Mouse (Mus musculus): ENCODE results near the gene Stx6. TPM values are rescaled to one million over a fixed set of nuclear protein-coding genes. Genes with fewer than 3 reads are reported as not detected.

Gene Stx6
- polyA plus RNA-seq, 1 experiment, result 32.4 TPM

DNA sequence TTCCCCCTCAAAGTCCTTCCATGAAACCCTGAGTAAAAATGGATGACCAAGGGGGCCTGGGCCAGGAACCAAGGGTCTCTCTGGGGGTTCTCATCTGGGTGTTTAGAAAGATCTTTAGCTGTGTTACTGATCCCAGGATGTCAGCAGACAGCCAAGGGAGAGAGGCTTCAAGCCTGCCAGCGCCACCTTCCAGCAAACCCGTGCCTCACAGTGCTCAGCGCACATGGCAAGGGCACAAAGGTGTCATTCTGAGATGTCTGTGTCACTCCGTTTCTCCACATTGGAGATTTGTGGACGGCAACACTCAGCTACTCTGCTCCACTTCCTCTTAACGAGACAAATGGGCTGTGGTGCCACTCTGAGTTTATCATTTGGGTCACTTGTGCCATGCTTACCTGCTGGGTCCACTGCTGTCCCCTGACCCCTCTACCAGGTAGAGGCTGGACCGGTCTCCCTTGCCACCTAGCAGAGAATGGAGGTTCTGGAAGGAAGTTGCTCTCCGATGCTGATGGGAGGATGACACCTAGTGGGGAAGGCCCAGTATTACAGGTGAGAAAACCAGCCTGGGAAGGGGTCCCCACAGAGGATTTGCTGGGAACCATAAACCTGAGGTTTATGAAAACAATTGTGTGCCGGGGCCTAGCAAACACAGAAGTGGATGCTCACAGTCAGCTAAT, 59.5 kb downstream of the Stx6 start:
- no peaks in the 10 kb centered on the region for H3K27me3 ChIP-seq (ENCODE audit: control insufficient read depth, insufficient read depth, low read length)
- peaks cover 11% of the 10 kb centered on the region for H3K4me1 ChIP-seq (ENCODE audit: control insufficient read depth, insufficient read depth, insufficient read length, low read length)
- no peak overlapping the region for H3K27ac ChIP-seq (ENCODE audit: insufficient read depth, low read depth, low read length)
- 41% methylated on average over 9 of the region's 9 CpGs for WGBS
- no peaks in the 10 kb centered on the region for H3K36me3 ChIP-seq (ENCODE audit: control insufficient read depth, insufficient read depth, low read length)
- TF ChIP-seq POLR2A (IDR thresholded peaks at IDR 0.05; ENCODE audit: low read depth, low read length), result no peak
- peak; percentile 76; the same call in 1 of the 2 replicates for TF ChIP-seq CTCF (IDR thresholded peaks at IDR 0.05; ENCODE audit: extremely low read depth, insufficient read length, insufficient replicate concordance, low read depth, low read length)
- no peak overlapping the region for H3K4me3 ChIP-seq (ENCODE audit: low read depth, low read length)

DNA sequence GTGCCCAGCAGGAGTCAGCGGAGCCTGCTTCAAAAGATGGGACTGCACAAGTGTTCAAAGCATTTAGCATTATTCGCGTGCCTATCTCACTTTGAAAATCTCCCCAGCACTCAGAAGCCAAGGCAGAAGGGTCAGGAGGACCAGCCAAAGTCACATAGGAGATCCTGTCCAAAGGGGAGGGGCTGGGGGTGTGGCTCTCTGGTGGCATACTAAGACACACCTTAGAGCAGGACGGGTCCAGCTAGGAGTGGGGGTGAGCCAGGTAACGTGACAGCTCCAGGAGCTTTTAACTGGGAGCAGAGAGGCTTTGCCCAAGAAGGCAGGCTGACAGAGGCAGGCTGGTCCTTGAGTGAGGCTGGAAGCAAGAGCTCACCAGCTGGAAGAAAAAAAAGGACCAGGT, 60.4 kb downstream of the Stx6 start:
- Histone ChIP-seq H3K4me1 (ENCODE audit: control insufficient read depth, insufficient read depth, insufficient read length, low read length) (peaks cover 8% of the 10 kb centered on the region), H3K27me3 (ENCODE audit: control insufficient read depth, insufficient read depth, low read length) (no peaks in the 10 kb centered on the region), H3K27ac (ENCODE audit: insufficient read depth, low read depth, low read length) (no peak overlapping the region), H3K4me3 (ENCODE audit: low read depth, low read length) (no peak overlapping the region), H3K36me3 (ENCODE audit: control insufficient read depth, insufficient read depth, low read length) (no peaks in the 10 kb centered on the region)
- 50% methylated on average over 5 of the region's 5 CpGs for WGBS
- no peak for TF ChIP-seq CTCF (IDR thresholded peaks at IDR 0.05; ENCODE audit: extremely low read depth, insufficient read length, insufficient replicate concordance, low read depth, low read length)
- no peak for TF ChIP-seq POLR2A (IDR thresholded peaks at IDR 0.05; ENCODE audit: low read depth, low read length)

DNA sequence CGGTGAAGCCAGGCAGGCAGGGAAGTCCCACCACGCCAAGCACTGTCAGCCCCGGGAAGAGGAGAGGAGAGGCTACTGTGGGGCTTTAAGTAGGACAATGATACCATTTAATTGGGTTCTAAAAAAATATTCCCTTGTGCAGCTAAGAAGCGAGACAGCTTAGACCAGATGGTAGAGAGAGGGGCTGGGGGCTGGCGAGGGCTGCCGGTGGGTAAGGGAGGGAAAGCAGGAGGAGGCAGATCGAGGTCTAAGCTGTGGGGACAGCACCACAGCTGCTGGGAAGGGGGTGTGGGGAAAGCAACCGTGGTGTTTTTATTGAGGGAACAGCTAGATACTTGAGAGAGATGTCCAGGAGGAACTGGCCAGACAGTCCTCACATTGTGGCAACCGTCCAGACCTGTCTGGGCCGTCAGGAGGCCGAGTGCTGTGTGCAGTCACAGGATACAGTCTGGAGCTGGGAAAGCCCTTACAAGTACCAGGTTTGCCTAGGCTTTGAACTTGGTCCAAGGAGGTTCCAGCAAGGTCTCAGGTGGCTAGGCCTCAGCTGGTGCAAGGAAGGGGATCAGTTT, 63.7 kb downstream of the Stx6 start:
- Histone ChIP-seq H3K36me3 (ENCODE audit: control insufficient read depth, insufficient read depth, low read length) (no peaks in the 10 kb centered on the region), H3K4me3 (ENCODE audit: low read depth, low read length) (no peak overlapping the region), H3K27me3 (ENCODE audit: control insufficient read depth, insufficient read depth, low read length) (no peaks in the 10 kb centered on the region), H3K27ac (ENCODE audit: insufficient read depth, low read depth, low read length) (no peak overlapping the region), H3K4me1 (ENCODE audit: control insufficient read depth, insufficient read depth, insufficient read length, low read length) (peaks cover 10% of the 10 kb centered on the region)
- WGBS, result 80% methylated on average over 11 of the region's 11 CpGs
- TF ChIP-seq CTCF (IDR thresholded peaks at IDR 0.05; ENCODE audit: extremely low read depth, insufficient read length, insufficient replicate concordance, low read depth, low read length) (no peak), POLR2A (IDR thresholded peaks at IDR 0.05; ENCODE audit: low read depth, low read length) (no peak)

DNA sequence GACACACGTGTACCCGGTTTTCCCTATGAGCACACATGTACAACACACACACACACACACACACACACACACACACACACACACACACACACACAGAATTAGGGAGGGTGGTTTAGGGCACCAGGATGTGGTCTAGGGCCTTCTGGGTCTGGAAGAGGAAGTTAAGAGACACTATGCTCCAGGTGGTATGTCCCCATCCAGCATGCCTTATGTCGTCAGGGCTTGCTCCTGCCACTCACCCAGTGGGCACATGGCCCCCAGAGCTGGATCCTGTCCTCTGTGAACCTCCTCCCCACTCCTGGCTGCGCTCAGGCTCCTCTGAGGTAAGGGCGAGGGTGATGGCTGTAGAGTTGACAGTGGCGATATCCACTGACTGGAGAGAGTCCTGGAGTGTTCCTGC, 64.5 kb downstream of the Stx6 start:
- Histone ChIP-seq H3K27ac (ENCODE audit: insufficient read depth, low read depth, low read length) (no peak overlapping the region), H3K4me3 (ENCODE audit: low read depth, low read length) (peak overlapping the region; percentile 10; the same call in 1 of the 2 replicates), H3K4me1 (ENCODE audit: control insufficient read depth, insufficient read depth, insufficient read length, low read length) (peaks cover 10% of the 10 kb centered on the region), H3K27me3 (ENCODE audit: control insufficient read depth, insufficient read depth, low read length) (no peaks in the 10 kb centered on the region), H3K36me3 (ENCODE audit: control insufficient read depth, insufficient read depth, low read length) (no peaks in the 10 kb centered on the region)
- TF ChIP-seq CTCF (IDR thresholded peaks at IDR 0.05; ENCODE audit: extremely low read depth, insufficient read length, insufficient replicate concordance, low read depth, low read length) (no peak), POLR2A (IDR thresholded peaks at IDR 0.05; ENCODE audit: low read depth, low read length) (no peak)
- WGBS, result 80% methylated on average over 6 of the region's 6 CpGs

DNA sequence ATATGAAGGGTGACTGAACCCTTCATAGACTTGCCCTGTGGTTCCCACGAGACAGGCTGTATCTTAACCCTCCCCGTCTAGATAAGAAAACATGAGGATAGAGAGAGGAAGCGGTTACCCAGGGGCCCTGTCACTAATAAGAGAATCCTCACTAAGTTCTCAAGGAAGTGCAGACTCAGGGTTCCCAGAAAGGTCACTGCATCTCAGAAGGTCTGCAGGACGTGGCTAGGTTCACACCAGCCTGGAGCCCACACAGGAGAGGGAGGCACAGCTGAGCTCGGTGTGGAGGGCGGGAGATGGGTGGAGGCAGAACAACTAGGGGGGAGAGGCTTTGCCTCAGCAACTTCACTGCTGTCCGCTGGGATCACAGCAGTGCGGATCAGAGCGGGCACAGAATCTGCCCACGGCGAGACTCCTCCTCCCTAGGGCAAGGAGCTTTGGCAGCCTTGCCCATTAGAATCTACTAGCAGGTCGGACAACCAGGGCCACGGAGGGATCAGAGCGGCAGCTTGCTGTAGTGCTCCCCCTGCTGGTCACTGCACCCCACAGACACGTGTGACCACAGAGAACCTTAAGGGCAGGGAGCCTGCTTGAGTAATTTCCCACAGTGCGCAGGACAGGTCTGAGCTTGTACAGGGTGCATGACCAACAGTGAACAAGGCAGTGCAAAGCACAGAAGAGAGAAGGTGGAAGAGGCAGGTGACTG, 65.5 kb downstream of the Stx6 start:
- TF ChIP-seq CTCF (IDR thresholded peaks at IDR 0.05; ENCODE audit: extremely low read depth, insufficient read length, insufficient replicate concordance, low read depth, low read length) (peak; percentile 98), POLR2A (IDR thresholded peaks at IDR 0.05; ENCODE audit: low read depth, low read length) (no peak; the same call in 1 of the 2 replicates)
- H3K4me1 ChIP-seq (ENCODE audit: control insufficient read depth, insufficient read depth, insufficient read length, low read length), result peaks cover 7% of the 10 kb centered on the region
- H3K27ac ChIP-seq (ENCODE audit: insufficient read depth, low read depth, low read length), result no peak overlapping the region
- H3K36me3 ChIP-seq (ENCODE audit: control insufficient read depth, insufficient read depth, low read length), result no peaks in the 10 kb centered on the region
- WGBS, result 12% methylated on average over 16 of the region's 16 CpGs
- no peaks in the 10 kb centered on the region for H3K27me3 ChIP-seq (ENCODE audit: control insufficient read depth, insufficient read depth, low read length)
- H3K4me3 ChIP-seq (ENCODE audit: low read depth, low read length), result peak overlapping the region; percentile 44

DNA sequence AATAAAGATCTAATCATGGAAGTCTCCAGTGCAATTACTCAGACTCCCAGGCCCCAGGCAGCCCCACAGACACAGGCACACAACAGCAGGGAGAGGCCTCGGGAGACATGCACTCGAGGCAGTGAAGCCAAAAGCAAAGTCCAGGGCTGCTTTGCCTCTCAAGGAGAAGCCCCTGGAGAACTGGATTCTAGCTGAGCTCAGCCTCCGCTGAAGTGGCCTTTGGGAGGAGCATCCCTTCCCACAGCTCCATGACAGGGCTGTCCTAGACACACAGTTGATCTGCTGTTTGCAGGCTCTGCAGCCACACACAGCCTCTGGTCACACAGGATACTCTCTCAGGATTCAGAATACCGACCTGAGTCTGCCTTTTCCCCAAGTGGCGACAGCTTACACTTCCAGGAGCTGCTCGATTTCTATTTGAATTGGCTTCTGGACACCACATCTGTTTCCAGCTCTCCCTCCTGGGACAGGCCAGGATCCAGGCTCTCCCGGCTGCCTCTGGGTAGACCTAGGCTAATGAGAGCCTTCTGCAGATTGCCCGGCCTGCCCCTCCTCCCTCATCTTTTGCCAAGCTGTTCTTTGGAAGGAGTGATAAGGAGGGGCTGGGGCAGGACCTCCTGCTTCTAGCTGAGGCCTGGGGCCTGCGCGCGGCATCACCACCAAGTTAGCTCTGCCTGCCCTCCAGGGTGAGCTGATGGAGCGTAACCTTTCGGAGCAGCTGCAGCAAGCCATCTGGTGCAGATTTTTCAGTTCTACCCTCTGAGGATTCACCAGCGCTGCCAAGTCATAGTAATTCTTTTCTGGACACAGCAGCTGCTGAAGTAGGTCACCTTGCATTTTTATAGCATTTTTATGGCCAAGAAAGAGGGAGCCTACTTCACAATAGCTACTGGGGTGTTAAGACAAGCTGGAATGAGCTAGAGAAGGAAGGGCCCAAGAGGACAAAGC, 71.2 kb downstream of the Stx6 start:
- no peaks in the 10 kb centered on the region; the same call in 1 of the 2 replicates for H3K27me3 ChIP-seq (ENCODE audit: control insufficient read depth, insufficient read depth, low read length)
- TF ChIP-seq CTCF (IDR thresholded peaks at IDR 0.05; ENCODE audit: extremely low read depth, insufficient read length, insufficient replicate concordance, low read depth, low read length) (no peak), POLR2A (IDR thresholded peaks at IDR 0.05; ENCODE audit: low read depth, low read length) (no peak)
- H3K4me3 ChIP-seq (ENCODE audit: low read depth, low read length), result no peak overlapping the region
- no peaks in the 10 kb centered on the region for H3K4me1 ChIP-seq (ENCODE audit: control insufficient read depth, insufficient read depth, insufficient read length, low read length)
- H3K27ac ChIP-seq (ENCODE audit: insufficient read depth, low read depth, low read length), result no peak overlapping the region
- 59% methylated on average over 14 of the region's 14 CpGs for WGBS
- no peaks in the 10 kb centered on the region for H3K36me3 ChIP-seq (ENCODE audit: control insufficient read depth, insufficient read depth, low read length)
